Mouse (Mus musculus) hindlimb bud, embryonic 11.5 days (tissue): ENCODE data around the gene Thada.
"Not testable (repeated sequence)": the region's sequence is repeated elsewhere in the genome, so short reads cannot be mapped to it uniquely, and the experiment has no call there.

ENCODE experiments used
- DNase-seq: peaks from one replicate; pipeline ENCODE4 v3.0.0-alpha.2; 2012; ENCODE audit warnings: low read depth, low spot score; ENCODE audit errors: extremely low spot score

Thada gene

DNA sequence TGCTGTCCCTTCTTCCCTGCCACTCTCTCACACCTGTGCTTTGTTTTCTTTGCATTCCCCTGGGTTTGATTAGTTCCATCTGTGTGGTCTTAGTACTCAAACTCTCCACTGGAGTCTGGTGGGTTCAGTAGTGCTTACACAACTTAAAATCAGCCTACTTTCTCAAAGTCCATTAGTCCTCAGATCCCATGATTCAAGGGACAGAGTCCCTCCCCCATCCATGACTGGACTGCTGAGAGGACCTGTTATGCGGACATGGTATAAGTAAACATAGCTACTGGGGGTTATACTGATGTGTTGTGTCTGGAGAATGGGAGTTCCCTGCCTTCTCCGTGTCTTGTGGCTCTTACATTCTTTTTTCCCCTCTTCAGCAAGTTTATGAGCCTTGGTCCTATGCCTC is 237.8 kb downstream of the Thada start:
- DNase-seq, result no peak

DNA sequence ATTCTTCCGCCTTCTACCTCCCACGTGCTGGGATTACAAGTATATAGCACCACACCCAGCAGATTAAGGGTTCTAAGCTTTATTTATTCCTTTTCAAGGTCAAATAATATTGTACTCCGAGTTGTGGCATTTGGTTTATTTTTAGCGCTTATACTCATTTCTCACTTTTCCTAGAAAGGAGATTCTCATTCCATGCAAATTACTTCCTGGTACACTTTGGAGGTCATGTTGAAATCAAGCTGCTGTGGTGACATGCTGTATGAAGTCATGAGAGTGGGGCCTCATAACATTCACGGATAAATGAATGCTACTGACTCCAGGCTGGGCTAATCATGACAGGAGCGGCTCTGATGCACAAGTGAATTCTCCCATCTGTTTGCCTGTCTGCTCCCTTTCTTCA is 239.3 kb downstream of the Thada start:
- DNase-seq, result no peak

DNA sequence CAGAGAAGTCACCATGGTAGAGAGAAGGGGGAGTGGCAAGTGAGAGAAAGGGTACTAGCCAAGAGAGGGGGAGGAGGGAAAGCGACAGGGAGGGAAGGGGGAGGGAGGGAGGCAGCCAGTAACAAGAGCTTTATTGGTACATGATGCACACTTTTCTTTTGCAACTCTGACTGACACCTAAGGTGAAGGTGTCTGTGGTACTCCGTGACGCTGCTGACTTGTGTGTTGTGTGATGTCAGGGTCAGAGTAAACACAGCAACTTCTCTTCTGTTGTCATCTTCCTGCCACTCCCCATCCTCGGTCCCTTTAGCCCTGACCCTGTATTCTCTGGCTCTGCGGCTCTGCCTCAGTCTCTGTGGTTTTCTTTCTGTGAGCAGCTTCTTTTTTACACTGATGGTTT is 239.8 kb downstream of the Thada start:
- DNase-seq, result no peak

DNA sequence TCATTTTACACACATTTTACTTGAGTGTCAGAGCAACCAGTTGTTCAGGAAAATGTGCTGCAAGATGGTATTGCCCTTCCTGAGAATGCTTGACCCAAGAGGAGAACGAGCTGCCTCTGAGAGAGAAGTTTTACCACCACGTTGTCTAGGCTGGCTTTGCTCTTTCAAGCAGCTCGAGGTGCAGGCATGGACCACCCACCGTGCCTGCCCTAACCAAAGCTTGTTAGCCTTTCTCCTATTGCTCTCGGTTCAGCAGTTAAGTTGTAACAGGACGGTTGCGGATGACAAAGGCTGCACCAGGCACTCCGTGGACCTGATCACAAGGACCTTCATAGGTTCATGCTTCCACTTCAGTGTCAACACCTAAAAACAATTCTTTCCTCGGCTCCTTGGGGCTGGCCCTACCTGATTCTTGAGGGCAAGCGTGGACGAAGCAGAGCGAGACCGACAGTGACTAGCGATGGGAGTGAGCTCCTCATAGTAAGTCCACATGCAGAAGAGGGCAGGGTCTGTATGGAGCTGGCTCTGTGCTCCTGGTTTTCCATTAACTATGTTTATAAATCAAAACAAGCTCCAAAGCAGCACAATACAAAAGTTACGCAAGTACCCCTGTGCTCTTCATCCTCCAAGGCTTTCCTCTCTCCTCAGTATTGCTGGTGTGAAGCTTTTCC is 241.7 kb downstream of the Thada start:
- no peak for DNase-seq

DNA sequence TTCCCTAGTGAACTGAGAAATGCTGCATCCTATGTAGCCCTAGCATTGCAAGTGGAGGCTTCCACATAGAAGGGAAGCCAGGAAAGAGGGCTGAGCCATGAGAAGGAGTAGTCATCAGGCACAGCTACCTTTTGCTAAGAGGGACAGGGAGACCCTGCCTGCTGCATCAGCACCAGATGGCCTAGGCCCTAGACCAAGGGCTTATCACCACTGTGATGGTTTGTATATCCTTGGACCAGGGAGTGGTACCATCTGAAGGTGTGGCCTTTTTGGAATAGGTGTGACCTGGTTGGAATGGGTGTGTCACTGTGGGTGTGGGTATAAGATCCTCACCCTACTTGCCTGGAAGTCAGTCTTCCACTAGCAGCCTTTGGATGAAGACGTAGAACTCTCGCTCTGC is 247.2 kb downstream of the Thada start:
- DNase-seq, result not testable (repeated sequence)

DNA sequence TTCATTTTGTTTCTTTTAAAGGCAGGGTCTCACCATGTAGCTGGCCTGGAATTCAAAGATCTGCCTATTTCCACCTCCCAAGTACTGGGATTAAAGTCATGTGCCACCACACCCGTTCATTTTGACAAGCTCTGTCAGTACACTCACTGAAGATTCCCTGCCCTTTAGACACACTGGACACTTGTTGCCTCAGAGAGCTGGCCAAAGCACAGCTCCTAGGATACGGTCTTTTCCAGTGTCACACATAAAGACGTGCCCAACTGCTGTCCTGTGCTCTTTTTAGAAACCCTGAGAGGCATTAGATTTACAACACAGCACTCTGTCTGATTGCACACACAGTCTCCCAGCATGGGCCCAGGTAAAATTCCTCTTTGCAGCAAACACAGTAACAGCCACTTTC is 248.3 kb downstream of the Thada start:
- no peak for DNase-seq

DNA sequence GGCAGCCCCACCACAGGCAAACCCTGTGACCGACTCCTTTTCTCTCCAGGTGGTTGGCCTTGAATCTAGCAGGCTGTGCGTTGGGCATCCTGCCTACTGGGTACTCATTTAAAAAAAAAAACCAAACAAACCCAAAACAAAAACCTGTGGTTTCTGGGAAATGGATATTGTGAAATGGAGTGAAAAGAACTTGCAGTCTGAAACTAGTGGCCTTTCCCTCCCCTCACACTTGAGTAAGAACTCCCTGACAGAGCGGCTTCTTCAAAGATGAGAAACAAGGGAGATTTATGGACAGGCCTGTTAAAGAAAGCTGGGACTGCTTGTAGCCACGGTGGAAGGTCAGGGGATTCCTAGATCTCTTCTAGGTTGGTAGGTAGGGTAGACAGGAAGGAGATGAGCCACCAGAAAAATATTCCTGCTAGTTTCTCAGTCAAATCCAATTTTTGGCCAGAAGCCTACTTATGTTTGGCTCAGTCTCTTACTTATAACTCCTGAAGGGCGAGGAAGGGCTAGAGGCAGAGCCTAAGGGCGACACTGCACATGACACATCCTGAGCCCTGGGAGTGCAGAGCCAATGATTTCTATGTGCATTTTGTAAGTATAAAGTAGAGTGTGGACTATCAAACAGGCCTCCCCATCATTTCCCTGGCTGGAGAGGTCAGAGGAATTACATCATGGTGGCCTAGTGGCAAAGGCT is 250.6 kb downstream of the Thada start:
- no peak for DNase-seq

DNA sequence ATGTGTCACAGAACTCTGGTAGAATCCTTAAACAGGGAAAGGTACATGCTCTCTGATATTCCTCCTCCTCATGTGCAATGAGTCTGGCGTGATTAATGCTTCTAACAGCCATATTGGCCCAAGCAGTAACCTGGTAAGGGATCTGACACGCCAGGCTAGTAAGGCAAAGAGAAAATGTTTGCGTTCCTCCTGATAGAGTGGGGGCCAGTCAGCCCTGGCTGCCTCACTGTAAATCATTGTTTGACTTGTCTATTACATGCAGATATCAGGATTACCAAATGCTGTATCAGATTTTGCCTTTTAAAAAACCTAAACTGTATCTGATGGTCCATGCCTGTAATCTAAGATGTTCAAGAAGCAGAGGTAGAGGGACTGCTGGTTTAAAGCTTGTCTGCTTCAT is 252.5 kb downstream of the Thada start:
- no peak for DNase-seq

DNA sequence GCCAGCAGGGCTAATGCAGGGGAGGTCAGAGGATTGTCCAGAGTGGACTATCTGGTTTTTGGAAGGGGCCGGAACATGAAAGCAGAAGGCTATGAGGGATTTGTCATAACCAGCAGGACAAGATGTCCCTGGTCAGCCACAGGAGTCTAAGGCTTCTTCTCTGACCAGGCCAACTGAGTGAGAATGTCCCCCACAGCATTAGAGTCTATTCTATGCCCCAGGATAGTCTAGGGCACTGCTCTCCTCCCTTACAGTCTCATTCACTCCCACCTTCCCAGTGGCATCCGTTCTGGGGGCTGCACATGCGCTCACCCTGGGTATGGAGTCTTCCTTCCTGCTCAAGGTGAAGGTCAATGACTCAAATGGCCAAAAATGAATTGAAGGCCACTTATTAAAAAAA is 258.4 kb downstream of the Thada start:
- DNase-seq, result no peak

DNA sequence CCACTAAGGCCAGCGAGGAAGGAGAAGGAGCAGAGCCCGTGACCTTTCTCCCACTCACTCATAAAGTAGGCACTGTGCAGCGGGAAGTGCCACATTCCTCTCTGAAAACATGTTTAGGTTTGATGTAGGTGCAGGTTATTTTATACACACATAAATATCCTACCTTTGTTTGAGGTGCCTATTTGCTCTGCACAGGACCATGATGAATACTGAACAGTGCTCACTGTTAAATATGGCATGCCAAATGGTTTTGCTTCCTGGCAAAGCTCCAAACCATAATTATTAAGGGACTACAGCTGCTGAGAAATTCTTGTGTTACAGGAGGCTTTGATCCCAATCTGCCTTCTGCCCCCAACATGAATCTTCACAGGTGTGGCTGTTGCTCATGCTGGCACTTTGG is 259.8 kb downstream of the Thada start:
- no peak for DNase-seq

DNA sequence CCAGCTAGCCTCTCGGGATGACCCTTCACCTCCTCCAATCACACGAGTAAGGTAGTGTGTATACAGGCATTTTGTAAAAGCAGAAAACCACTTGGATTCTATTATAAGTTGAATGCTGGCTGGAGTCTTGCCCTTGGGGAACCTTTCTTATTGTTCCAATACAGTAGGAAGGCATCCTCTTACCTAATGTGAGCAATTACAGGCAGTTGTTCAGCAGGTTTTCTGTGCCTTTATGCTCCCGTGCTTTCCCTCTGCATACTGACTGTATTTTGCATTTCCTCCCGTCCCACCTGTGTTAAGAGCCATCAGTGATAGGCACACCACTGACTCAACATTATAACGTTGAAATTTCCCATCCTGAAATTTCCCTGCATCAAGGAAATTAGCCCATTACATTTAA is 261.0 kb downstream of the Thada start:
- no peak for DNase-seq

DNA sequence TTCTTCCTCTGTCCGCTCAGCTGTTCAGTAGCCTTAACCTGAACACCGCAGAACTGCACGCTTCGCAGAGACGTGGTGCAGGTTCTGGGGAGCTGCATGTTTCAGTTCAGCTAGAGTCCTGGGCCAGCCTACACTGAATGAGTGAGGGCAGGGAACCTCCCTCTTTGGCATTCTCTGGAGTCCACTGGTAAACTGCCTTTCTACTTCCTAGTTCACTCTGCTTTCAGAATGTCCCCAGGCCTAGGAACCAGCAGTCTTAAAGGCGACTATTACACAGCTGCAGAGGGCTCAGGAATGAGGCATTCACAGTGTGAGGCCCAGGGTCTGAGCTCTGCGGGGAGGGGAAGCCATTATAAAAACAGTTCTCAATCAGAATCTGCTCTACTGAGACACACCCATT is 262.7 kb downstream of the Thada start:
- no peak for DNase-seq

DNA sequence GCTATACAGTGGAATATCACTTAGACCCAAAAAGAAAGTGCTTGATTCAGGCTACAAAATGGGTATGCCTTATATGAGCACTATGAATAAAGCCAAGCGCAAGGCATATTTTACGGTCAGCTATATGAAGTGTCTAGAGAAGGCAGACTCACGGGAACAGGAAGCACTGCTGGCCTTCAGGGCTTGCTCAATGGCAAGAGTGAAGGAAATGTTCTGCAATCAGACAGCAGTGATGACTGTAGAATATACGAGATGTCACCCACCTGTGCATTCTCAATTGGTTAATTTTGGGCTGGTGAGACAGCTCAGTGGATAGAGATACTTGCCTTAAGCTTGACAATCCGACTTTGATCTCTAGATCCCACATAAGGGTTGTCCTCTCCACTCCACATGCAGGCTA is 264.8 kb downstream of the Thada start:
- no peak for DNase-seq

DNA sequence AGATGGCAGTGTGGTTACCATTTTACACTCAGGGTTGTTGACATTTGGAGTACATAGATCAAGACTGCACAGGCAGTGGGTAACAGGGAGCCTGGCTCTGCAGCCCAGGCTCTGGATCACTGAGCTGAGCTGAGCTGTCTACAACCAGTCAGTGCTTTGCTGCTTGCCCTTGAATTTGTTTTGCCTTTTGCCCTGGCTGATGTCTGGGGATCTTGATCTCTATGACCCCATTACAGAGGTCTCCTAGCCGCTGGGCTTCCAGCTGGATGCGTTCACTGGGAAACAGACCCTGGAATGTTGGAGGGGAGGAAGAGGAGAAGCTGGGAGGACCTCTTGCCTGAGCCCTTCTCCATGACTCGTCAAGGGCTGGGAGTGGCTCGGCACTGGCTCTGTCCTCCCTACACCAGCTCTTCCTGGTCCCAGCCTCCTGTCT is 268.1 kb downstream of the Thada start:
- no peak for DNase-seq

DNA sequence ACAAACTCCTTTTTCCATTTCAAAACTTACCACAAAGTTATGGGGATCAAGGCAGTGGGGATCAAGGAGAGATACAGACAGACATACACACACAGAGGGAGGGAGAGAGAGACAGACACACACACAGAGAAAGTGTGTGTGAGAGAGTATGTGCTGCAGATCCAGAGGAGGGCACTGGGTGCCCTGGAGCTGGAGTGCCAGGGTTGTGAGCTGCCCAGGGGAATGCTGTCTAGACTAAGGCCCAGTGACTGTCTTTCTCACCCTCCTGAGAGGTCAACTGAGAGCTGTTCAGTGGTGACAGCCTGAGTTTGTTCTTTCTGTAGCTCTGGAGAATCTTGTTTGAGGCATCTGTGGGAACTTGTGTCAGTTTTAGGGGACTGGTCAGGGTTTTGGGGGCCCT is 269.7 kb downstream of the Thada start:
- no peak for DNase-seq

DNA sequence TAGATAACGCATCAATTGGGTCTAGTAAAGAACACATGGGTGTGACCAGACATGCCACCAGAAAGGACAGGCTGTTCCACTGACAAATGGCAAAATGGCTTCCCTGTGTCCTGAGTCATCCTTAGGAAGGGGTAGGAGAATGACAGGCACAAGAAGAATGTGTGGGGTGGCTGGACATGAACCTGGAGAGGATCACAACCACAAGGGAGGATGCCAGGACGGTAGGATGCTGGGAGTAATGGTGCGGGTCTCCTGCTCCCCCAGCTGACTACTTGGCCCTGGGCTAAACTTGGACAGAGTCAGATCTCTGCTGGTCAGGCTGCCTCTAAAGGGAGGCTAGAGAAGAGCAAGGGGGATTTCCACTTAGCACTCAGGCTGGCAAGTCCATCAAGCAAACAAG is 270.2 kb downstream of the Thada start:
- DNase-seq, result no peak

DNA sequence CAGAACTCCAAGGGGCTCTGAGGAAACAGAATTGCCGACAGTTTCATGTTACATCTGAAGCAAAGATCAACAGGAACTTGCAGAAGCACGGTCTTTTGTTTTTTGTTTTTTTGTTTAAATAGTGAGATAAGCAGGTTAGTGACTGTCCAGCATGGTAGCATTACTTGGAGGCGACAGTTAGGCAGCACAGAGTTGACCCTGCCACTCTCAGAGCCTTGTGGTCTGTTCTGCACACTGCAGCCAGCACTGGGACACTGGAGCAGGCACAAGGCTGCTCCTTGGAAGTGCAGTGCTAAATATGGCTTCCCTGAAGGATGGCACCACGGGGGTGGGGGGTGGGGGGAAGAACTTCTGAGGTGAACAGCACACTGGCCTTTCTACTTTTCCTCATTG is 271.0 kb downstream of the Thada start:
- no peak for DNase-seq

DNA sequence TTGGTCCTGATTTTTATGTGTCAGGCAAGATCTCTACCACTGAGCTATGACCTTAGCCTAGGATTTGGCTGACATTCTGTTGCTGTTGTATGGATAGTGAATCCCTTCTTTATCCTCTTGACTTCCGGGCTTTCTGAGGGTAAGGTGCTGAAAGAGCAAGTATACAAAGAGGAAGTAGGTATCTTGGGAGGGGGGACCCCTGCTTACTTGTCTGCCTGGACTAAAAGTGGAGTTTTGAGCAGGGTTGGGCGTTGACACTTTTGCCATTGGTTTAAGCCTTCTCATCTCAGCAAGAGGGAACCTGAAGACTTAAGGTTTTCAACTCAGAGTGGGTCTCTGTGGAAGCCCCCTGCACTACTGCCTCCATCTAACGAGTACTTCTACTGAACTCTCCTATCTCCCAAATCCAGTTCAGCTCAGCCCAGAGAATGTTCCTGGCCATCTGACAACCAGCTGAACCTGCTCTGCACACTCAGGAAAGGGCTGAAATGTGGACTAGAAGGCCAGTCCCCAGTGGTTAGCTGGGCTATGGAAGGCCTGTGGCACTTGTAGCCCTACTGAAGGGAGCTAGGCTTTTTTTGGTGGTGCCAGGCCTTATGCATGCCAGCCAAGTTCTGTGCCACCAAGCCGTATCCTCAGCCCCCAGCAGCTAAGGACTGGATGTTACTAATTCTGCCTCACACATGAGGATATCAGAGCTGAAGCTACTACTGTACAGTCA is 271.6 kb downstream of the Thada start:
- DNase-seq, result no peak

DNA sequence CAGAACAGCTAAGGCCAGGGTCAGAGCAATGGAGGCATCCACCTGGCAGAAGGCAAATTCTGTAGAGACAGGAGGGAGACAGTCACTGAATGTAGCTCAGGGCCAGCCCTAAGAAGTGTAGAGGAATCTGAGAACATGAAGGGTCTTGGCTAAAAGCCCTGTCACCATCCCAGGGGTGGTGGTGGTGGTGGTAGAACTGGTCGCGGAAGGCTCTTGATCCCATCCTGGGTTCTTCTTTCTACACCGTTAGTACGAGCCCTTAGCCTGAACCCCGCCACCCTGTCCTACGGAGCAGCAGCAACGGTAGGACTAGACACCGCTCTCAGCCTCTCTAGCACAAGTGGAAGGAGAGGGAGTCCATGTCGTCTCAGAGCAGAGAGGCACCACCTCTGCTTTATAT is 272.6 kb downstream of the Thada start:
- no peak for DNase-seq

DNA sequence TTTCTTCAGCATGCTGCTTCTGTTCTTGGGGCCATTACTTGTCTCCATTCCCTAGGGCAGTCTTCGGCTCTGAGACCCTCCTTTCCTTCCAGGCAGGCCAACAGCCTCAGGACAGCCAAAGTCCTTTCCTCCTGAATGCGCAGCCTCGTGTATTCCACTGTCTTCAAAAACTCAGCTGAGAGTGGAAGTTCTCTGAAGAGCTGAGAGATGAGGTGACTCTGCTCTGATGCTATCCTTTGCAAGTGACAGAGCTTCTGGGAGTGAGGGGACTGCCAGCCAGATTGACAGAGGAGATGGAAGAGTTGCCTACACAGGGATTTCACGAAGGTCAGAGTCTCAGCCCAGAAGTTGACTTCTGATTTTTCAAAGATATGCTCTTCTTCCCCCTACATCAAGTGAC is 274.1 kb downstream of the Thada start:
- DNase-seq, result no peak

DNA sequence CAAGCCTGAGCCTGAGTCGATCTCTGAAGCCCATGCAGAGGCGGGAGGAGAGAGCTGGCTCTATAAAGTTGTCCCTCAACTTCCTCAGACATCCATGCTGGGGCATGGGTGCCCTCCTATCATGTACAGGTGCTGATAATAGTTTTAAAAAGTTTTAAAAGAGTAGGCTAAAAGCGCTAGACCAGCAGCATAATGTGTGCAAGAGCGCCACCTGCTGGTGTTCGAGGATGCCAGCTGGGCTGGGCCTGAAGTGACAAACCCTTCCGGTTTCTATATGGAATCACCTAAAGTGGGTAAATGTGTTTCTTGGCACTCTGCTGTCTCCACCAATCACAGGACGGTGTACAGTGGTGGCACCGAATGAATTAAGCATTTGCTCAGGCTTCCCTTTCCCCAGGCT is 275.1 kb downstream of the Thada start:
- no peak for DNase-seq

DNA sequence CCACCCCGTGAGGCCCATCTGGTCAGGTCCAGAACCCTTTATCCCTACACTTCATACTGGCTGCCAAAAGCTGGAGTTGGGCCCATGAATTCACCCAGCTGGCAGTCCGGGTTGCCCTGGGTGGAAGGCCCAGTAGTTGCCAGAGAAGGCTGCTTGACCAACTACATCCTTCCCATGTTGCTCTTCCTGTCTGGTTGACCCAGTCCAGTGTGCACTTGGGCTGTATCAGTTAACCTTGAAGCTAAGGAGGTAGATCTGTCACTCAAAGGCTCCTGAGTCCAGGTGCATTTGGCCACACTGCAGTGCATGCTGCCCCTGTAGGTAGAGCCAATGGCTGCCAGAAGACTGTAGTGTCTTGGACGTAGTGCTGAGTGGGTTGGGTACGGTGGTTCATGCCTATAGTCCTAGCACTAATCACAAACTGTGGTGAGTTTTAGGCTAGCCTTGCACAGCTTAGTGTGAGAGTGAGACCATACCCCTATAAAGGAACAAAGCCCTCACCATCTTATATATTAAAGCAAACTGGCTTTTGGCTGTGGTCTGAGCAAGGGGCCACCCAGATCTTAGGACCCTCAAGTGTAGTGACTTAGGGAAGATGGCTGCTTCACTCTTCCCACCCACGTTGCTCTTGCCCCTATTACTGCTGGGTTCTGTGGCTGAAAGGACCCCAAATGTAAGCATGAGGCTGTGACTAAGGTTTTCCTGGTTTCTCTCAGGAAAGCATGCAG is 276.7 kb downstream of the Thada start:
- DNase-seq, result no peak
